Mouse (Mus musculus) embryo, embryonic 10.5 days (tissue): ENCODE data around the gene Mapk12.

Source experiments
- DNase-seq: peaks from one replicate; pipeline ENCODE4 v3.0.0-alpha.2; 2015; ENCODE audit warnings: low spot score

Mapk12 gene

GRCm38 (mm10) chr15:89140659-89141252 is at the start of gene Mapk12:
TSS of gene Mapk12 (minus strand) at chr15:89140703.
- DNase-seq, result peak; percentile 83

GRCm38 (mm10) chr15:89184937-89185227 is 44.4 kb upstream of the Mapk12 start:
- DNase-seq, result no peak

- no peak for DNase-seq
Observed at GRCm38 (mm10) chr15:89184141-89184936, 43.8 kb upstream of the Mapk12 start.

- no peak for DNase-seq
Observed at GRCm38 (mm10) chr15:89182842-89183241, 42.3 kb upstream of the Mapk12 start.

GRCm38 (mm10) chr15:89182328-89182741 is 41.8 kb upstream of the Mapk12 start:
- DNase-seq, result peak; percentile 67

- DNase-seq, result no peak
Observed at GRCm38 (mm10) chr15:89181561-89182270, 41.2 kb upstream of the Mapk12 start.

- peak; percentile 94 for DNase-seq
Observed at GRCm38 (mm10) chr15:89180571-89181229, 40.2 kb upstream of the Mapk12 start, which contains the start of gene Plxnb2. TSS of gene Plxnb2 (minus strand) at chr15:89180788.

GRCm38 (mm10) chr15:89180081-89180541 is 39.6 kb upstream of the Mapk12 start:
- no peak for DNase-seq

- peak; percentile 37 for DNase-seq
Observed at GRCm38 (mm10) chr15:89179630-89179964, 39.1 kb upstream of the Mapk12 start.

- DNase-seq, result peak; percentile 83
Observed at GRCm38 (mm10) chr15:89178954-89179629, 38.6 kb upstream of the Mapk12 start.

GRCm38 (mm10) chr15:89178260-89178860 is 37.9 kb upstream of the Mapk12 start:
- no peak for DNase-seq

GRCm38 (mm10) chr15:89177576-89178259 is 37.2 kb upstream of the Mapk12 start:
- no peak for DNase-seq

GRCm38 (mm10) chr15:89177121-89177520 is 36.6 kb upstream of the Mapk12 start:
- DNase-seq, result no peak

- no peak for DNase-seq
Observed at GRCm38 (mm10) chr15:89175411-89176155, 35.1 kb upstream of the Mapk12 start.

GRCm38 (mm10) chr15:89174889-89175339 is 34.4 kb upstream of the Mapk12 start:
- DNase-seq, result no peak

GRCm38 (mm10) chr15:89173906-89174214 is 33.4 kb upstream of the Mapk12 start:
- DNase-seq, result peak; percentile 85

GRCm38 (mm10) chr15:89173024-89173905 is 32.8 kb upstream of the Mapk12 start:
- DNase-seq, result peak; percentile 69

GRCm38 (mm10) chr15:89172276-89172935 is 31.9 kb upstream of the Mapk12 start:
- DNase-seq, result no peak
